Mouse (Mus musculus) lung, embryonic 15.5 days (tissue): ENCODE measurements at regions not wholly inside any gene's neighbourhood (a gene's known extent, or its start where the extent isn't known, plus 50 kb on each side); places are given as distances from the start of the nearest gene placed in this dataset.
A peak's percentile ranks its signal among the peaks of the same experiment; 100 is the strongest.

Experiments used
- ATAC-seq: fragments of 200-750 bp; cut with Nextera tagmentation; 2 replicates; pipeline ENCODE4 v1.8.0; 2017; ENCODE audit warnings: moderate number of reproducible peaks, borderline replicate concordance; ENCODE audit not compliant: low FRiP score, low TSS enrichment; ENCODE audit errors: extremely low read depth
- H3K27ac ChIP-seq: fragments of 300-500 bp; sonication (generic); 2 replicates; pipeline ENCODE4 v1.5.1; 2015; ENCODE audit warnings: moderate library complexity, mild to moderate bottlenecking, inconsistent platforms
- H3K27me3 ChIP-seq: fragments of 300-500 bp; sonication (generic); 2 replicates; pipeline ENCODE4 v1.6.1; 2015; ENCODE audit warnings: inconsistent platforms
- H3K36me3 ChIP-seq: fragments of 300-500 bp; sonication (generic); 2 replicates; pipeline ENCODE4 v1.6.1; 2015; ENCODE audit warnings: inconsistent platforms
- H3K4me1 ChIP-seq: fragments of 300-500 bp; sonication (generic); 2 replicates; pipeline ENCODE4 v1.6.1; 2015; ENCODE audit warnings: inconsistent platforms
- H3K4me2 ChIP-seq: fragments of 300-500 bp; sonication (generic); 2 replicates; pipeline ENCODE4 v1.6.1; 2015; ENCODE audit warnings: inconsistent platforms, mild to moderate bottlenecking, moderate library complexity
- H3K4me3 ChIP-seq: fragments of 300-500 bp; sonication (generic); 2 replicates; pipeline ENCODE4 v1.5.1; 2015; ENCODE audit warnings: mild to moderate bottlenecking, inconsistent platforms
- H3K9ac ChIP-seq: fragments of 300-500 bp; sonication (generic); 2 replicates; pipeline ENCODE4 v1.6.1; 2015; ENCODE audit warnings: inconsistent platforms
- H3K9me3 ChIP-seq: fragments of 300-500 bp; sonication (generic); 2 replicates; pipeline ENCODE4 v1.6.1; 2016; ENCODE audit warnings: inconsistent platforms
- WGBS: fragments of 180-500 bp; shearing (Covaris S2); methylation state at CpG from one replicate; pipeline ENCODE4 v1.1.7; 2015; 5-methylcytosine and 5-hydroxymethylcytosine counted together

- Histone ChIP-seq H3K27ac (no peak overlapping the region), H3K9ac (no peak overlapping the region), H3K36me3 (no peaks in the 10 kb centered on the region), H3K4me1 (no peaks in the 10 kb centered on the region), H3K9me3 (no peaks in the 10 kb centered on the region), H3K4me3 (no peak overlapping the region), H3K27me3 (no peaks in the 10 kb centered on the region), H3K4me2 (no peak overlapping the region)
- 76% methylated on average over 3 of the region's 3 CpGs for WGBS
- no peak for ATAC-seq
These were observed 57.9 kb upstream of the Stx18 start for GRCm38 (mm10) chr5:37980692-37981091.

- H3K27me3 ChIP-seq, result no peaks in the 10 kb centered on the region
- no peak overlapping the region for H3K27ac ChIP-seq
- H3K4me2 ChIP-seq, result no peak overlapping the region
- no peak overlapping the region for H3K9ac ChIP-seq
- no peaks in the 10 kb centered on the region for H3K36me3 ChIP-seq
- WGBS, result 9% methylated on average over 4 of the region's 4 CpGs
- H3K9me3 ChIP-seq, result no peaks in the 10 kb centered on the region
- H3K4me3 ChIP-seq, result no peak overlapping the region
- no peaks in the 10 kb centered on the region for H3K4me1 ChIP-seq
- no peak for ATAC-seq
These were observed 61.6 kb upstream of the Stx18 start for GRCm38 (mm10) chr5:37976943-37977434.

- Histone ChIP-seq H3K9ac (no peak overlapping the region), H3K4me3 (no peak overlapping the region), H3K27ac (no peak overlapping the region), H3K4me2 (no peak overlapping the region), H3K27me3 (peaks cover 22% of the 10 kb centered on the region), H3K36me3 (no peaks in the 10 kb centered on the region), H3K4me1 (0 out of 2 replicates have a peak, but pooled peaks cover 2% of the 10 kb centered on the region), H3K9me3 (no peaks in the 10 kb centered on the region)
- no peak for ATAC-seq
- 81% methylated on average over 7 of the region's 7 CpGs for WGBS
These were observed 65.5 kb upstream of the Stx18 start for GRCm38 (mm10) chr5:37972980-37973545.

- peaks cover 35% of the 10 kb centered on the region for H3K27me3 ChIP-seq
- no peak overlapping the region for H3K27ac ChIP-seq
- H3K4me2 ChIP-seq, result no peak overlapping the region
- H3K36me3 ChIP-seq, result no peaks in the 10 kb centered on the region
- no peak for ATAC-seq
- H3K9me3 ChIP-seq, result no peaks in the 10 kb centered on the region
- no peak overlapping the region for H3K9ac ChIP-seq
- H3K4me3 ChIP-seq, result no peak overlapping the region
- 60% methylated on average over 11 of the region's 11 CpGs for WGBS
- H3K4me1 ChIP-seq, result peaks cover 7% of the 10 kb centered on the region; the same call in 1 of the 2 replicates
These were observed 66.8 kb upstream of the Stx18 start for GRCm38 (mm10) chr5:37971724-37972123.

GRCm38 (mm10) chr5:37968596-37968995 is 69.9 kb upstream of the Stx18 start:
- Histone ChIP-seq H3K4me2 (no peak overlapping the region), H3K9me3 (no peaks in the 10 kb centered on the region), H3K27me3 (peaks cover 54% of the 10 kb centered on the region), H3K4me3 (no peak overlapping the region), H3K9ac (no peak overlapping the region), H3K4me1 (peaks cover 7% of the 10 kb centered on the region; the same call in 1 of the 2 replicates), H3K27ac (no peak overlapping the region), H3K36me3 (no peaks in the 10 kb centered on the region)
- ATAC-seq, result no peak
- WGBS, result 9% methylated on average over 10 of the region's 10 CpGs

- no peak overlapping the region for H3K27ac ChIP-seq
- peaks cover 61% of the 10 kb centered on the region for H3K27me3 ChIP-seq
- H3K4me3 ChIP-seq, result no peak overlapping the region
- no peak overlapping the region; the same call in 1 of the 2 replicates for H3K4me2 ChIP-seq
- H3K9ac ChIP-seq, result no peak overlapping the region
- H3K4me1 ChIP-seq, result peaks cover 7% of the 10 kb centered on the region; the same call in 1 of the 2 replicates
- no peak for ATAC-seq
- H3K9me3 ChIP-seq, result no peaks in the 10 kb centered on the region
- H3K36me3 ChIP-seq, result no peaks in the 10 kb centered on the region
- 2% methylated on average over 14 of the region's 14 CpGs for WGBS
These were observed 70.6 kb upstream of the Stx18 start for GRCm38 (mm10) chr5:37967914-37968375.

GRCm38 (mm10) chr5:37967106-37967913 is 71.2 kb upstream of the Stx18 start:
- no peaks in the 10 kb centered on the region for H3K36me3 ChIP-seq
- WGBS, result 9% methylated on average over 23 of the region's 23 CpGs
- H3K4me2 ChIP-seq, result no peak overlapping the region
- no peak overlapping the region for H3K27ac ChIP-seq
- no peak for ATAC-seq
- H3K4me3 ChIP-seq, result no peak overlapping the region
- no peaks in the 10 kb centered on the region for H3K9me3 ChIP-seq
- H3K4me1 ChIP-seq, result peaks cover 7% of the 10 kb centered on the region; the same call in 1 of the 2 replicates
- H3K9ac ChIP-seq, result no peak overlapping the region
- peaks cover 65% of the 10 kb centered on the region for H3K27me3 ChIP-seq

GRCm38 (mm10) chr5:37963688-37964087 is 74.9 kb upstream of the Stx18 start:
- WGBS, result 52% methylated on average over 8 of the region's 8 CpGs
- no peaks in the 10 kb centered on the region for H3K36me3 ChIP-seq
- H3K27ac ChIP-seq, result no peak overlapping the region
- no peak for ATAC-seq
- no peak overlapping the region for H3K4me3 ChIP-seq
- peaks cover 49% of the 10 kb centered on the region for H3K27me3 ChIP-seq
- H3K9me3 ChIP-seq, result no peaks in the 10 kb centered on the region
- H3K4me2 ChIP-seq, result no peak overlapping the region
- no peak overlapping the region for H3K9ac ChIP-seq
- H3K4me1 ChIP-seq, result peaks cover 7% of the 10 kb centered on the region; the same call in 1 of the 2 replicates

GRCm38 (mm10) chr5:37962513-37962912 is 76.0 kb upstream of the Stx18 start:
- peaks cover 38% of the 10 kb centered on the region for H3K27me3 ChIP-seq
- no peak overlapping the region for H3K4me2 ChIP-seq
- 42% methylated on average over 3 of the region's 3 CpGs for WGBS
- no peak overlapping the region for H3K4me3 ChIP-seq
- no peaks in the 10 kb centered on the region for H3K36me3 ChIP-seq
- ATAC-seq, result no peak
- H3K9me3 ChIP-seq, result no peaks in the 10 kb centered on the region
- H3K27ac ChIP-seq, result no peak overlapping the region
- H3K4me1 ChIP-seq, result no peaks in the 10 kb centered on the region
- no peak overlapping the region for H3K9ac ChIP-seq

GRCm38 (mm10) chr5:37960216-37960615 is 78.3 kb upstream of the Stx18 start:
- no peaks in the 10 kb centered on the region for H3K36me3 ChIP-seq
- 38% methylated on average over 7 of the region's 7 CpGs for whole genome bisulfite sequencing
- no peak for ATAC-seq
- H3K9ac ChIP-seq, result no peak overlapping the region
- H3K9me3 ChIP-seq, result no peaks in the 10 kb centered on the region
- no peak overlapping the region for H3K4me2 ChIP-seq
- no peaks in the 10 kb centered on the region for H3K4me1 ChIP-seq
- H3K27me3 ChIP-seq, result peaks cover 15% of the 10 kb centered on the region; the same call in 1 of the 2 replicates
- no peak overlapping the region for H3K4me3 ChIP-seq
- no peak overlapping the region; the same call in 1 of the 2 replicates for H3K27ac ChIP-seq

- WGBS, result 3% methylated on average over 1 of the region's 1 CpGs
- Histone ChIP-seq H3K27me3 (no peaks in the 10 kb centered on the region), H3K4me3 (no peak overlapping the region), H3K36me3 (no peaks in the 10 kb centered on the region), H3K27ac (no peak overlapping the region), H3K9ac (no peak overlapping the region), H3K4me1 (no peaks in the 10 kb centered on the region), H3K4me2 (no peak overlapping the region), H3K9me3 (no peaks in the 10 kb centered on the region)
- no peak for ATAC-seq
These were observed 86.4 kb upstream of the Stx18 start for GRCm38 (mm10) chr5:37952096-37952495.

GRCm38 (mm10) chr5:37932760-37933122 is 105.8 kb upstream of the Stx18 start:
- no peaks in the 10 kb centered on the region for H3K36me3 ChIP-seq
- peak; percentile 50; the same call in 1 of the 2 replicates for ATAC-seq
- H3K9ac ChIP-seq, result no peak overlapping the region
- H3K27me3 ChIP-seq, result no peaks in the 10 kb centered on the region
- H3K4me3 ChIP-seq, result no peak overlapping the region
- H3K9me3 ChIP-seq, result no peaks in the 10 kb centered on the region
- 10% methylated on average over 2 of the region's 2 CpGs for WGBS
- H3K27ac ChIP-seq, result peak overlapping the region; percentile 41
- H3K4me1 ChIP-seq, result peaks cover 8% of the 10 kb centered on the region; the same call in 1 of the 2 replicates
- H3K4me2 ChIP-seq, result no peak overlapping the region
